Mouse (Mus musculus) neural tube, embryonic 13.5 days (tissue): ENCODE measurements at regions not wholly inside any gene's neighbourhood (a gene's known extent, or its start where the extent isn't known, plus 50 kb on each side); places are given as distances from the start of the nearest gene placed in this dataset.
"Not testable (repeated sequence)": the region's sequence is repeated elsewhere in the genome, so short reads cannot be mapped to it uniquely, and the experiment has no call there.

Source experiments
- ATAC-seq: fragments of 200-750 bp; cut with Nextera tagmentation; 2 replicates; pipeline ENCODE4 v1.8.0; 2017; ENCODE audit warnings: low read depth, mild to moderate bottlenecking, moderate TSS enrichment, moderate library complexity
- H3K27ac ChIP-seq: fragments of 300-500 bp; sonication (generic); replicated peaks from 2 replicates; pipeline ENCODE4 v1.5.1; 2015; ENCODE audit warnings: moderate library complexity, mild to moderate bottlenecking, inconsistent platforms
- H3K27me3 ChIP-seq: fragments of 300-500 bp; sonication (generic); 2 replicates; pipeline ENCODE4 v1.6.1; 2015; ENCODE audit warnings: mild to moderate bottlenecking, inconsistent platforms
- H3K36me3 ChIP-seq: fragments of 300-500 bp; sonication (generic); 2 replicates; pipeline ENCODE4 v1.6.1; 2015; ENCODE audit warnings: mild to moderate bottlenecking, inconsistent platforms
- H3K4me1 ChIP-seq: fragments of 300-500 bp; sonication (generic); replicated peaks from 2 replicates; pipeline ENCODE4 v1.6.1; 2015; ENCODE audit warnings: inconsistent platforms
- H3K4me2 ChIP-seq: fragments of 300-500 bp; sonication (generic); 2 replicates; pipeline ENCODE4 v1.6.1; 2015; ENCODE audit warnings: inconsistent platforms, mild to moderate bottlenecking, moderate library complexity
- H3K4me3 ChIP-seq: fragments of 300-500 bp; sonication (generic); 2 replicates; pipeline ENCODE4 v1.5.1; 2015; ENCODE audit warnings: mild to moderate bottlenecking, inconsistent platforms
- H3K9ac ChIP-seq: fragments of 300-500 bp; sonication (generic); 2 replicates; pipeline ENCODE4 v1.6.1; 2015; ENCODE audit warnings: moderate library complexity, mild to moderate bottlenecking, inconsistent platforms
- H3K9me3 ChIP-seq: fragments of 300-500 bp; sonication (generic); 2 replicates; pipeline ENCODE4 v1.6.1; 2016; ENCODE audit warnings: inconsistent platforms
- WGBS: fragments of 180-500 bp; shearing (Covaris S2); methylation state at CpG from one replicate; pipeline ENCODE4 v1.1.7; 2015; 5-methylcytosine and 5-hydroxymethylcytosine counted together

DNA sequence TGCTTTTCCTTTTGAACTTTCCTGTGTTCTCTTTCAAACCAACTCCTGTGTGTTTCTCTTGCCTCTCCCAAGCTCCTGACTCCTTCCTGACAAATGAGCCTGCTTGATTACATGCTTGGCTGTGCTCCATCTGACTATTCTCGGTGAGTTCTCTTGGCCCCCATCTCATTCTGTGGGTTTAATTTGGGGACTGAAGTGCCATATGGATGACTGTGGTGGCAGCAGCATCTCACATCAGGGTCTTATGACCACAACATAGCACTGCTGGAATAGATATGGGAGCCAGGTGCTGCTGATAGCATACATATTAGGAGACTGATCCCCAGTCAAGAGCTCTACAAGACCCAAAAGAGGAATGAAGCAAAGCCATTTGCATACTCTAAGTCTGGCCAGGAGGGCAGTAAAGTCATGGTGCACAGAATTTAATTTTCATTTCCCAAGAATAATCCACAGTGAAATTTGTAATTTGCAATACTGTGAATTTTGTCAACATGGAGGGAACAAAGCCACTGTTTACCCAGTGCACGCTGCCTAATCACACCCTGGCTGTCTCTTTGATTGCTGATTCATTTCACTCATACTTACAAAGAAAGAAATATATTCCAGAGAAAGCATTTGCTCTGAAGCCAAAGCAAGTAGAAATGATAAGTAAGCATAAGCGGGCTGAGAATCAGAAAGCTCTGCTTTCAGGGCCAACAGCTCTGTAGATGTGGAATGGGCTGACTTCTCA lies 1478.4 kb upstream of the Gm7489 start:
- Histone ChIP-seq H3K9me3 (no peaks in the 10 kb centered on the region), H3K27me3 (no peaks in the 10 kb centered on the region), H3K9ac (no peak overlapping the region), H3K36me3 (no peaks in the 10 kb centered on the region), H3K4me2 (no peak overlapping the region), H3K27ac (no peak overlapping the region), H3K4me1 (no peaks in the 10 kb centered on the region), H3K4me3 (no peak overlapping the region)
- WGBS = 82% methylated on average over 3 of the region's 3 CpGs
- peak; percentile 27; the same call in 1 of the 2 replicates for ATAC-seq

DNA sequence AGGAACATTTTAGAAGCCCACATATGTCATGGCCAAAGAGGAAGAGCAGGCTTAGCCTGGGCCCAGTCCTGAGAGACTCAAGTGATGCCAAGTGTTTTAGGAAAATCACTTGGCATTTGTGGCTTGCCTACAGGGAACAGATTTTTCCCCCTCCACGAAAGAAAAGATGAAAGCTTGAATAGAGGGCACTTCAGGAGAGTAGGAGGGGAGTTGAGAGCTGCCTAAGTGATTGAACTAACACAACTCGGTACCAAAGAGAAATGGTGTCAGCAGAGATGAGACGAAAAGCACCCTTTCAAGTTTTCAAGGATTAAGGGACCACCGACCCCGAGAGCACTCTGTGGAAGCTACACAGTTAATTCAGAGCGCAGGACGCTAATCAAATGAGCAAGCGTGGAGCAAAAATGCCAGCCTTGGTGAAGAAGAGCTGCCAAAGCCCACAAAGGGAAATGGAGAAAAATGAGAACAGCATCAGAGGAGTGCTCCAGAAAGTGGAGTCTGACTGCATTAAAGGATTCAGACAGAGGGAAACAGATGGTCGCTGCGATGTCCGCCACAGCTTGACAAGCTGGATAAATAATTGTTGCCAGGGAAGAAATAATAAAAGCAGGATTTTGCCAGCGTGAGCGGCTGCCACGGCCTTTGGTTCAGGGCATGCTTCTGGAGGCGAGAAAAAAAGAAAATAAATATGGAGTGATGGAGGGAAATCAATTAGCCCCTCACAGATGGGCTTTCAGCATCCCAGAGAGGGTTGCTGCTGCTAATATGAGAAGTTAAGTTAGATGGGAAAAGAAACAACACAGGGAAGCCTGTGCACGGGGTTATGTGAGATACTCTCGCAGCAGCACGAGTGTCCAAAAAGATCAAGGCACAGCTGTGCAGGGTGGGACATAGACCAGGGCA lies 1471.6 kb upstream of the Gm7489 start:
- 12% methylated on average over 18 of the region's 18 CpGs for WGBS
- no peaks in the 10 kb centered on the region for H3K36me3 ChIP-seq
- H3K27ac ChIP-seq = peak overlapping the region; percentile 77
- ATAC-seq = peak; percentile 93
- peak overlapping the region; percentile 39; the same call in 1 of the 2 replicates for H3K9ac ChIP-seq
- H3K4me1 ChIP-seq = peaks cover 14% of the 10 kb centered on the region
- no peaks in the 10 kb centered on the region for H3K27me3 ChIP-seq
- peak overlapping the region; percentile 20 for H3K4me3 ChIP-seq
- no peaks in the 10 kb centered on the region for H3K9me3 ChIP-seq
- H3K4me2 ChIP-seq = peak overlapping the region; percentile 47

DNA sequence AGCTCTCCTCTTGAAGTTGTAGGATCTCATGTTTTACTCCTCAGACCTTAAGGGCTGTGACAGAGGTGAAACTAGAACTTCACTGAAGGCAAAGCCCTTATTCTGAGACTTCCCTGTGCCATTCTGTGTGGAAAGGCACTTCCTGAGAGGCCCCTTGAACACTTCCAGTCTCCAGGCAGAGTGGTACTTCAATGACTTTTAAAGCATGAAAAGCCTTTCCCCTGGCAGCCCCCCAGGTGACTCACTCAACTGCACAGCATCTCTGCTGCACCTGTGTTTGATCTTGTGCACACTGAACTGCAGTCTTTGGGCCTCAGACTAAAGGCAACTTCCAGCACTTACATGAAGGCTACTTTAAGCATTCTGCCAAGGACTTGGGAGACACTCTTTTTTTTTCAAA lies 1458.7 kb upstream of the Gm7489 start:
- Histone ChIP-seq H3K4me1 (no peaks in the 10 kb centered on the region), H3K4me2 (no peak overlapping the region), H3K36me3 (no peaks in the 10 kb centered on the region)

DNA sequence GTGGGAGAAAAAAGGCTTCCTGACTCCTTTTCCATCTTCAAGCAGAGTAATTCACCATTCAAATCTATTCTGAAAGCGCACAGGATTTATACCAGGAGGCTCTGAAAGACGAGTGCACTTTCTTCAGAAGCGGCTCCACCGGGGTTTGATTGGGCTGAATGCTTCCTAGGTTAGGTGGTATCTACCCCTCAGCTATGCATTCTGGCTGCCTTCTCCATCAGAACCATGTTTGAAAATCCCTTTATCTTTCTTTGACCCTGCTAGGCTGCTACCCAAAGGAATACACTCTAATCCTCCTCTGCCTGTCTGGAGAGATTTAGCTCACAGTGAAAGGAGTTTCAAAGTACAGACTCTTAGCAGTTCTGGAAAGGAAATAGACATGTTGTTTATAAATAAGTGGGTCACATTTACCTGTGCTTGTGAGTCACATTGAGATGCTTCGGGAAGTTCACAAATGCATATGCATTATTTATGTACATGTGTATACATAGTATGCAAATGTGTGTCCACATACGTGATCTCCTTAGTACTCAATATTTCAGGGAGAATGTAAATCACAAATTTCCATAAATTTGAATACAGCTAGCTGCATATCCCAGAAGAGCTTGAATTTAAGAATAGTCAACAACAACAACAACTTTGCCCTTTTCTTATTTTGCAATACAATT lies 1454.1 kb upstream of the Gm7489 start:
- ATAC-seq = no peak
- Histone ChIP-seq H3K27me3 (no peaks in the 10 kb centered on the region), H3K36me3 (no peaks in the 10 kb centered on the region), H3K4me3 (no peak overlapping the region), H3K4me1 (no peaks in the 10 kb centered on the region), H3K9ac (no peak overlapping the region), H3K27ac (no peak overlapping the region), H3K9me3 (no peaks in the 10 kb centered on the region), H3K4me2 (no peak overlapping the region)
- WGBS = 74% methylated on average over 6 of the region's 6 CpGs

More for the DNA sequence above, 1458.7 kb upstream of the Gm7489 start:
- no peak overlapping the region for H3K27ac ChIP-seq
- ATAC-seq = no peak
- H3K9ac ChIP-seq = no peak overlapping the region
- H3K4me3 ChIP-seq = no peak overlapping the region
- no peaks in the 10 kb centered on the region for H3K27me3 ChIP-seq
- no peaks in the 10 kb centered on the region for H3K9me3 ChIP-seq

DNA sequence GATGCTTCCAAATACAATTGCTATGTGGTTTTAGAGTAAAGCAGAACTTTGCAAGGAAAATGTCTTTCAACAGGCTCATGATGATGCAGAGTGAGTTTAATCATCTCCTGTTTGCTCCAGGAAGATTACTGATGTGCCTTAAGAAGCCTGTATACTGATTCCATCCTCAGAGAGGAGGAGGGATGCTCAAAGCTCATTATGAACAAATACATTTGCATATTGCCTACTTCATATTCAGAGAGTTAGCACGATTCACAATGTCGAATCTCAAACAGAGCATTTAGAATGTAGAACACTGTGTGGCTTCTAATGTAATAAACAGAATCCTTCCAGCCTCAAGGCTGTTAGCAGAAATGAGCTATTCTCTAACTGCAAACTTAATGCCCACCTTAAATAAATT lies 1451.1 kb upstream of the Gm7489 start:
- Histone ChIP-seq H3K4me3 (no peak overlapping the region), H3K27me3 (no peaks in the 10 kb centered on the region), H3K4me1 (no peaks in the 10 kb centered on the region), H3K9me3 (no peaks in the 10 kb centered on the region), H3K36me3 (no peaks in the 10 kb centered on the region), H3K27ac (no peak overlapping the region), H3K9ac (no peak overlapping the region), H3K4me2 (no peak overlapping the region)
- WGBS = 62% methylated on average over 2 of the region's 2 CpGs
- no peak for ATAC-seq

DNA sequence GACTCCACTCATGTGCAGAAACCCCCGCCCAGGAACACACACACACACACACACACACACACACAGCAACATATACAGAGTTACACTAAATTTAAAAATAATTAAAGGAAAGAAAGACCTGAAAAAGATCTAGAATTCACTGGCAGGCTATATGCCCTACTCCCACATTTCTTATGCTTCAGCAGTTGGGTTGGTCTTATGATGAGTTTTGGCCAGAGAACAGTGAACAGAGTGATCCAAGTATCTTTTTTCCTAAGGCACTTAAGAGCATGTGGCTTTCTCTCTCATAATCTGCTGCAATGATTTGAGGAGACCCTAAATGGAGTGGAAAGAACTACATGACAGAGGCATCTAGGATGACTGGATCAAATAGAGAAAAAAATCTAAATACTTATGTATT lies 1446.3 kb upstream of the Gm7489 start:
- ATAC-seq = no peak
- no peaks in the 10 kb centered on the region for H3K9me3 ChIP-seq
- H3K9ac ChIP-seq = no peak overlapping the region
- no peak overlapping the region for H3K4me3 ChIP-seq
- no peaks in the 10 kb centered on the region for H3K36me3 ChIP-seq
- H3K27ac ChIP-seq = no peak overlapping the region
- 100% methylated on average over 1 of the region's 1 CpGs for whole genome bisulfite sequencing
- no peak overlapping the region for H3K4me2 ChIP-seq
- no peaks in the 10 kb centered on the region for H3K4me1 ChIP-seq
- no peaks in the 10 kb centered on the region for H3K27me3 ChIP-seq

DNA sequence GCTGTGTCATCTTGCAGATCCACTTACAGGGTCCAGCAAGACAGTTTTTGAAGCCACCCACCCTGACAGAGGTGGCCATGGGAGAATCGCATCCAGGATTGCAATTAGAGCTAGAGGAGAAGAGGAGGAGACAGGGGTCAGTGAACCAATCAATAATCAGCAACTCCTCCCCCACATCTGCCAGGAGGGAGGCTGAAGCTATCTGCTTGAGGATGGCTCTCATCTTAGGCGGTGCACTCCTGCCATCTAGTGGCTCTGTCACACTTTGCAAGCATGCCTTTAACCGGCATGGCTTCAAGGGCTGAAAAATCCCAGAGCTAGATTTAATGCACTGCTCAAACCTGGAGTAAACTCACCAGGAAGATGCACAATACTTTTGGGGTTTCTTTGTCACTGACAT lies 1425.9 kb upstream of the Gm7489 start:
- peak; percentile 95 for ATAC-seq
- H3K9ac ChIP-seq = no peak overlapping the region
- H3K4me1 ChIP-seq = peaks cover 9% of the 10 kb centered on the region; the same call in 1 of the 2 replicates
- no peaks in the 10 kb centered on the region for H3K27me3 ChIP-seq
- H3K27ac ChIP-seq = no peak overlapping the region; the same call in 1 of the 2 replicates
- H3K4me3 ChIP-seq = no peak overlapping the region
- WGBS = 0% methylated on average over 3 of the region's 3 CpGs
- H3K4me2 ChIP-seq = peak overlapping the region; percentile 22; the same call in 1 of the 2 replicates
- H3K9me3 ChIP-seq = no peaks in the 10 kb centered on the region
- no peaks in the 10 kb centered on the region for H3K36me3 ChIP-seq

DNA sequence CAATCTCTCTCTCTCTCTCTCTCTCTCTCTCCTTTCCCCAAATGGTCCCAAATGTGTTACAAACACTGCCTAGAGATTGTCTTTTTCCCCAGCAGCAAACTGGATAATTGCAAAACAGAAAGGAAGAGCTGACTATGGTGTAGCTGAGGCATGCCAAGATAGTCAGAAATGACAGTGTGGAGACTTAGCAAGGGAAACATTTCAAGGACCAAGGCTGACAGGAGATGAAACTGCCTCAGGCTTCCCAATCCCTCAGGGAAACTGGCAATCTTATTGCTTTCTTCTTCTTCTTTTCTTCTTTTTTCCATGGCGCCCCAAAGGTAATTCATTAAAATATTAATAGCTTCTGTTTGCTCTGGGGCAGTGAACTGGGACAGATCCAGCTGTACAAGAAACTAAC lies 1425.4 kb upstream of the Gm7489 start:
- H3K4me2 ChIP-seq = no peak overlapping the region
- WGBS = 70% methylated on average over 1 of the region's 1 CpGs
- no peak overlapping the region for H3K4me3 ChIP-seq

DNA sequence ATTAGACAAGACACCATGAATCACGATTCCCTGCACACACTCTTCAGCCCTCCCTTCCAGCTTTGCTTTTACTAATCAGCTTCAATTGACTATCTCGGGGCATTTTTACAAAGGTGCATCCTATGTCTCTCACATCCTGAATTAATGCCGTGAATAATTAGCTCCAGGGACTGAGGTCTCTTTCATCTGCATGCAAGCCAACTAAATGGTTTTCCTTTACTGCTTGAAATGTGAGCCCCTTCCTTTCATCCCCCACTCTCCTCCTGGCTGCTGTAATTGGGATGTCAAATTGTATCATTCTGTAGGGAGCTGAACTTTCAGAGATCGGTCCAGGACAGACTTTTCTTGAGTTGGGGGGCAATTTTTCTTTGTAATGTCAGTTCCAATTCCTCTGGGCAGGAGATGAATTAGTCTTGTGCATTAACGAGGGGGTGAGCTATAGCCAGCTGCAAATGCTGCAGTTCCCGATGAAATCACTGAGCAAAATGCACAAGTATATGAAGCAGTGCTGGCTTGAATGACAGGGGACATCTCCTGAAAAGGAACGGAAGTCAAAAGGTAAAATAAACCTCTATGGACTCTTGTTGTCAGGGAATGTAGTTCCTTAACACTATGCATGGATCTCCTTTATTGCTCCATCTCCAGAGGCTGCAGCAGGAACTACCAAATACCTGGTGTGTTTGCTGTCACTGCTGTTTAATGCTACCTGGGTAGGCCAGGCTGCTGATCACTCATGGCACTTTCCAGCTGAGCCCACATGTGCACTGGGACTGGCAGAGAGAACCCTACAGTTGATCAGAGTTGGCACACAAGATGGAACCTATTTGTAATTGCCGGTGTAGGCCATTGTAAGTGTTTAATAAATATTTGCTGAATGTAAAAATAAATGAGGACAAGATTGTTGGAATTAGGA lies 1420.2 kb upstream of the Gm7489 start:
- 19% methylated on average over 8 of the region's 8 CpGs for WGBS
- peak overlapping the region; percentile 47 for H3K27ac ChIP-seq
- peaks cover 15% of the 10 kb centered on the region for H3K4me1 ChIP-seq
- H3K27me3 ChIP-seq = no peaks in the 10 kb centered on the region
- ATAC-seq = peak; percentile 43
- no peaks in the 10 kb centered on the region for H3K36me3 ChIP-seq
- no peaks in the 10 kb centered on the region for H3K9me3 ChIP-seq
- H3K4me2 ChIP-seq = peak overlapping the region; percentile 27; the same call in 1 of the 2 replicates
- no peak overlapping the region for H3K4me3 ChIP-seq
- no peak overlapping the region for H3K9ac ChIP-seq

More for the DNA sequence above, 1425.4 kb upstream of the Gm7489 start:
- Histone ChIP-seq H3K9ac (no peak overlapping the region), H3K36me3 (no peaks in the 10 kb centered on the region), H3K4me1 (peaks cover 13% of the 10 kb centered on the region), H3K27ac (no peak overlapping the region), H3K27me3 (no peaks in the 10 kb centered on the region), H3K9me3 (no peaks in the 10 kb centered on the region)
- no peak for ATAC-seq

DNA sequence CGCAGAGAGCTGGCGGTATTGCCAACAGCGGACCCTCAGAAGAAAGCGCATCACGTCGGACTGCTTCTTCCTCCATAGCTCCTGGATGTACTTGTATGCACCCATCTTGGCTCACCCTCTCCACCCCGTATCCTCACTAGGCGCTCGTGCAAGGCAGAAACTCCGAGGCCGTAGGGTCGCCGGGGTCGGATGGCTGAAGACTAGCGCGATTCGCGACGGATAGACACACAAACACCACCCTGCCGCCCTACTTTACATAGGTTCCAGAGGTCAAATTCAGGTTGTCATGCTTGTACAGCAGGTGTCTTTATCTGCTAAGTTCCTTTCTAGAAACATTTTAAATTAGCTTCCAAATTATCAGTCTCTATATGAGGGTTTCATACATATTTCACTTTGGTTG lies 1406.6 kb upstream of the Gm7489 start:
- ATAC-seq, H3K9ac ChIP-seq, H3K4me3 ChIP-seq, H3K9me3 ChIP-seq, H3K27me3 ChIP-seq, H3K36me3 ChIP-seq, H3K27ac ChIP-seq, H3K4me2 ChIP-seq, H3K4me1 ChIP-seq: not testable (repeated sequence)
- WGBS = 92% methylated on average over 20 of the region's 20 CpGs

DNA sequence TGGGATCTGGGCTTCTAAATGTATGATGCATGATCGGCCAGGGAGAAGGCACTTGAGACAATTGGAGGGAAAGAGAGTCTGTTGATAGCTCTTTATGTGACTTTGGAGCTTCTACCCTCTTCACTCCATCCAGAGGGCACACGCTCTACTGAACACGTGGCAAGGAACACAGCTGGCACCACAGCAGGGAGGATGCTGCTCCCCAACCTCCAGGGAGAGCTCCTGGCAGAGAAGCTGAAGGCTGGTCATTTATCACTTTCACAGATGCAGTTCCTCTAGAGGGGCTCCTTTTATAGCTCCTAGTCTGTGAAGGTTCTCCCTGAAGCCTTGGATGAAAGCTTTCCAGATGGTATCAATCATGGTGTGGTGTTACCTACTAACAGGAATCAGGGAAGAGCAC lies 1403.9 kb upstream of the Gm7489 start:
- peak; percentile 61; the same call in 1 of the 2 replicates for ATAC-seq
- H3K27ac ChIP-seq = no peak overlapping the region
- H3K4me3 ChIP-seq = no peak overlapping the region
- H3K9me3 ChIP-seq = no peaks in the 10 kb centered on the region
- no peaks in the 10 kb centered on the region for H3K4me1 ChIP-seq
- no peaks in the 10 kb centered on the region for H3K36me3 ChIP-seq
- H3K4me2 ChIP-seq = no peak overlapping the region
- H3K9ac ChIP-seq = no peak overlapping the region
- WGBS = 41% methylated on average over 3 of the region's 3 CpGs
- H3K27me3 ChIP-seq = no peaks in the 10 kb centered on the region
